Mouse (Mus musculus) G1E-ER4 (cell line): Measurements from ENCODE around the gene Synpo2l. TPM values are rescaled to one million over a fixed set of nuclear protein-coding genes. Genes with fewer than 3 reads are reported as not detected.

ENCODE experiments used
- GATA1 ChIP-seq: IDR thresholded peaks from one replicate; pipeline ENCODE4 v1.8.0; 2012; ENCODE audit warnings: low read length, inconsistent platforms
- polyA plus RNA-seq: library from polyadenylated mRNA; stranded (reverse); fragments of >175 nt; gene quantifications from 2 replicates; pipeline ENCODE4 v1.2.3, GENCODE M21; 2012

Synpo2l gene
- polyA plus RNA-seq, 1 experiment, result 0.08 TPM

- TF ChIP-seq GATA1, result no peak
These were observed 36.9 kb downstream of the Synpo2l start for GRCm38 (mm10) chr14:20631253-20631652.

- no peak for TF ChIP-seq GATA1
These were observed 41.2 kb downstream of the Synpo2l start for GRCm38 (mm10) chr14:20626971-20627370.

GRCm38 (mm10) chr14:20626447-20626846 lies 41.7 kb downstream of the Synpo2l start:
- no peak for TF ChIP-seq GATA1

- no peak for TF ChIP-seq GATA1
These were observed 45.2 kb downstream of the Synpo2l start for GRCm38 (mm10) chr14:20622907-20623306.

GRCm38 (mm10) chr14:20622412-20622811 lies 45.7 kb downstream of the Synpo2l start:
- TF ChIP-seq GATA1, result no peak

GRCm38 (mm10) chr14:20621903-20622302 lies 46.3 kb downstream of the Synpo2l start:
- TF ChIP-seq GATA1, result no peak

DNA sequence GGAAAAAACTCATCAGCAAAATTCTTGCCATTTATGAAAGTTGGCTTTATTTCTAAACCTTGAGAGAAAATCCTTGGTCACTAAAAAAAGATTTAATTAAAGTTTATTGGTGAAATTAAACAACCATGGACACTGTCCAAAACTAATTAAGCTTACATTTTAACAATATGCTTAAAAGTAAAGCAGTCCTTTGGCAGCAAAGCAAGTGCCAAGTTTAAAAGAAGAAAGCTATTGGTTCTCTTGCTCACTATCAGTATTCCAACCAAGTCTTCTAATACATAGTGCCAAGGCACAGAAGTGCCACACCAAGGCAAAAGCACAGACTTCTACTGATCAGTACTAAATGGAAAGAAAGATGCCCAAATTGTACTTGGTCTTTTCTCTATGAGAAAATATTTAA lies 49.0 kb downstream of the Synpo2l start:
- TF ChIP-seq GATA1, result no peak

- no peak for TF ChIP-seq GATA1
These were observed 49.9 kb downstream of the Synpo2l start for GRCm38 (mm10) chr14:20618211-20618610.

- TF ChIP-seq GATA1, result no peak
These were observed 51.7 kb downstream of the Synpo2l start for GRCm38 (mm10) chr14:20616421-20616820.

- no peak for TF ChIP-seq GATA1
These were observed 53.1 kb downstream of the Synpo2l start for GRCm38 (mm10) chr14:20615075-20615474.

- no peak for TF ChIP-seq GATA1
These were observed 55.3 kb downstream of the Synpo2l start for GRCm38 (mm10) chr14:20612820-20613219.

GRCm38 (mm10) chr14:20610146-20610545 lies 58.0 kb downstream of the Synpo2l start:
- TF ChIP-seq GATA1, result no peak

GRCm38 (mm10) chr14:20609519-20609918 lies 58.6 kb downstream of the Synpo2l start:
- no peak for TF ChIP-seq GATA1

Other genes starting within 250 kb of the Synpo2l start
- gene Cfap70, start 216.1 kb downstream of the Synpo2l start, polyA plus RNA-seq, result not detected in 2 replicates
- 26.6 and 28.3 TPM in 2 replicates for gene Anxa7, start 188.2 kb downstream of the Synpo2l start, polyA plus RNA-seq
- gene Mss51, start 171.5 kb downstream of the Synpo2l start, polyA plus RNA-seq, result 0.09 TPM in 1 of 2 replicates, not detected in the other
- gene Ppp3cb, start 121.8 kb downstream of the Synpo2l start, polyA plus RNA-seq, result 3.4 and 4.0 TPM in 2 replicates
- gene Usp54, start 27.3 kb downstream of the Synpo2l start, polyA plus RNA-seq, result 0.43 and 0.71 TPM in 2 replicates
- gene Myoz1, start 11.8 kb downstream of the Synpo2l start, polyA plus RNA-seq, result not detected in 2 replicates
- 247 and 266 TPM in 2 replicates for gene Sec24c, start 6.0 kb upstream of the Synpo2l start, polyA plus RNA-seq
- 5.8 and 7.4 TPM in 2 replicates for gene Fut11, start 26.6 kb upstream of the Synpo2l start, polyA plus RNA-seq
- gene Chchd1, start 34.7 kb upstream of the Synpo2l start, polyA plus RNA-seq, result 6.5 and 8.0 TPM in 2 replicates
- 35.2 and 38.9 TPM in 2 replicates for gene Zswim8, start 39.2 kb upstream of the Synpo2l start, polyA plus RNA-seq
- gene Ndst2, start 66.2 kb upstream of the Synpo2l start, polyA plus RNA-seq, result 67.8 and 82.6 TPM in 2 replicates
- 26.8 and 38.6 TPM in 2 replicates for gene Camk2g, start 125.7 kb upstream of the Synpo2l start, polyA plus RNA-seq
- not detected in 2 replicates for gene Plau, start 168.3 kb upstream of the Synpo2l start, polyA plus RNA-seq